Mouse (Mus musculus): ENCODE measurements around the gene Ece1.

DNA sequence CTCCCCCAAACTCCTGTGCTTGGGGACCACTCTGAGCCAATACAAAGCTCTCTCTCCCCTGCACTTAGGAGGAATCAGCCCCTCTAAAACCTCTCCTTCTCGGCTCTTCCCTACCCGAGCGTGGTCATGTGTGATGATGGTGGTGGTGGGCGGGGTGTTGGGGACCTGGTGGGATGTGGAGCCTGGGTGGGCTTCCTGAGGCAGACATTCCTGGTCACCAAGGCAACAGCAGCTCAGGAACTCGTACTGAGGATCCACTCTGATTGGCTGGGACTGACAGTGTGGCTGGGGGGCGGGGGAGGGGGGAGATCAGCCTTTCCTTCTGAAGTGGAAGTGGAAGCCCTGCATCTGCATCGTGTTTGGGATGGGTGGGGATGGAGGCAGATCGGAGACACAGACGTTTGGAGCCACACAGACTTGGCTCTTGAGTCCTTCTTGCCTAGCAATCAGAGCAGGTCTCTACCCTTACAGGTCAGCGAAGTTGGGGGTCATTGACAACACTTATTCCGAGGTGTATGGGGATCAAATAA, 30.7 kb downstream of the Ece1 start:
- TF ChIP-seq POLR2A (IDR thresholded peaks at IDR 0.05; ENCODE audit: insufficient read length, low read depth) (no peak), TCF3 (IDR thresholded peaks at IDR 0.05; ENCODE audit: insufficient read length, low read depth) (no peak)

Data from myocyte (in vitro differentiated cells).